Mouse (Mus musculus): ENCODE results near the gene Lbr.

The Lbr gene

DNA sequence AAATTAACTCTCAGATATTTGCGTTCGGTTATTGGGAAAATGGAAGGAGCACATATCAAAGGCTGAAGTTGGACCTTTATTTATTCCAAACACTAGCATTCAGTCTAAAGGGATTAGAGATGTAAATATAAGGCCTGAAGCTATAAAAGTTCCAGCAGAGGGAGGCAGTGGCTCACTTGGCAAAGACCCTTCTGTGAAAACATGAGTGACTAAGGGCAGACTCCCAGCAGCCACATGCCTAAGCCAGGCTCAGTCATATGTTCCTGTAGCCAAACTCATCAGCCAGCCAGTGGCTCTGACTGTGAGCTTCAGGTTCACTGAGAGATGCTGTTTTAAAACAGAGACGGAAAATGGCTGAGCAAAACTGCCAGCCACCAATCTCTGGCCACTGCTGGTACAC lies 71.0 kb downstream of the Lbr start:
- DNase-seq = peak; percentile 64

DNA sequence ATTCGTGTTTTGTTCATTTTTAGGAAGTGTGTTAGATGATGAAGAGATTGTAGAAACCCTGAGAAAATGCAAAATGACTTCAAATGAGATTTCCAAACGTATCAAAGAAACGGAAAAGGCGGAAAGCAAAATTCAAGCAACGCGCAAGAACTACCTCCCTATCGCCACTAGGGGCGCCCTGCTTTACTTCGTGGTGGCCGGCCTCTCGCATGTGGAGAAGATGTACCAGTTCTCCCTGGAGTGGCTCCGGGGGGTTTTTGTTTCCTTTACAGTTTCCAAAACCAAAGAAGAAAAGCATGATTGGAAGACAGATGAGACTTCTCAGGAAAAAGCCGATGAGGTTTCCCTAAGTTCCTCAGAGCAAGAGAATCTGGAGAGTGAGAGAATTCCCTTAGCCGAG lies 73.5 kb downstream of the Lbr start:
- DNase-seq = no peak

Data from heart, adult 11 months (tissue).